Mouse (Mus musculus) kidney, adult 9 months (tissue): ENCODE data around the gene Arhgap21.
"Not testable (repeated sequence)": the region's sequence is repeated elsewhere in the genome, so short reads cannot be mapped to it uniquely, and the experiment has no call there.

Experiments
- DNase-seq: peaks from one replicate; pipeline ENCODE4 v3.0.0; 2022

Arhgap21 gene

GRCm38 (mm10) chr2:20936609-20937221 is 32.0 kb downstream of the Arhgap21 start:
- DNase-seq, result peak; percentile 27

- no peak for DNase-seq
Measured at GRCm38 (mm10) chr2:20934406-20934805, 34.3 kb downstream of the Arhgap21 start.

GRCm38 (mm10) chr2:20932748-20933313 is 35.9 kb downstream of the Arhgap21 start:
- DNase-seq, result no peak

- DNase-seq, result not testable (repeated sequence)
Measured at GRCm38 (mm10) chr2:20931761-20932160, 36.9 kb downstream of the Arhgap21 start.

GRCm38 (mm10) chr2:20928454-20928853 is 40.2 kb downstream of the Arhgap21 start:
- DNase-seq, result no peak

GRCm38 (mm10) chr2:20924938-20925337 is 43.7 kb downstream of the Arhgap21 start:
- no peak for DNase-seq

- DNase-seq, result no peak
Measured at GRCm38 (mm10) chr2:20922366-20922765, 46.3 kb downstream of the Arhgap21 start.

GRCm38 (mm10) chr2:20921558-20921957 is 47.1 kb downstream of the Arhgap21 start:
- no peak for DNase-seq

- DNase-seq, result no peak
Measured at GRCm38 (mm10) chr2:20921021-20921420, 47.7 kb downstream of the Arhgap21 start.

- DNase-seq, result peak; percentile 52
Measured at GRCm38 (mm10) chr2:20914531-20915320, 54.0 kb downstream of the Arhgap21 start.

GRCm38 (mm10) chr2:20913019-20913415 is 55.7 kb downstream of the Arhgap21 start:
- no peak for DNase-seq

GRCm38 (mm10) chr2:20912348-20913018 is 56.2 kb downstream of the Arhgap21 start:
- DNase-seq, result peak; percentile 65

- no peak for DNase-seq
Measured at GRCm38 (mm10) chr2:20910446-20910845, 58.2 kb downstream of the Arhgap21 start.

- no peak for DNase-seq
Measured at GRCm38 (mm10) chr2:20909404-20909803, 59.3 kb downstream of the Arhgap21 start.

- no peak for DNase-seq
Measured at GRCm38 (mm10) chr2:20907291-20907690, 61.4 kb downstream of the Arhgap21 start.

GRCm38 (mm10) chr2:20905411-20905810 is 63.3 kb downstream of the Arhgap21 start:
- no peak for DNase-seq

GRCm38 (mm10) chr2:20902981-20903645 is 65.6 kb downstream of the Arhgap21 start:
- DNase-seq, result no peak

- DNase-seq, result no peak
Measured at GRCm38 (mm10) chr2:20901916-20902315, 66.8 kb downstream of the Arhgap21 start.

- no peak for DNase-seq
Measured at GRCm38 (mm10) chr2:20899301-20899700, 69.4 kb downstream of the Arhgap21 start.

- DNase-seq, result peak; percentile 88
Measured at GRCm38 (mm10) chr2:20898684-20899083, 70.0 kb downstream of the Arhgap21 start.

- no peak for DNase-seq
Measured at GRCm38 (mm10) chr2:20896446-20896845, 72.2 kb downstream of the Arhgap21 start.

- DNase-seq, result peak; percentile 28
Measured at GRCm38 (mm10) chr2:20894100-20894690, 74.5 kb downstream of the Arhgap21 start.
